Mouse (Mus musculus) heart, embryonic 10.5 days (tissue): Measurements from ENCODE around the gene Tfpt. TPM values are rescaled to one million over a fixed set of nuclear protein-coding genes. Genes with fewer than 3 reads are reported as not detected.

Experiments
- DNase-seq: peaks from one replicate; pipeline ENCODE4 v3.0.0-alpha.2; 2017; ENCODE audit warnings: low spot score
- H3K27ac ChIP-seq: fragments of 300-500 bp; sonication (generic); 2 replicates; pipeline ENCODE4 v1.5.1; 2016; ENCODE audit warnings: mild to moderate bottlenecking
- H3K27me3 ChIP-seq: fragments of 300-500 bp; sonication (generic); 2 replicates; pipeline ENCODE4 v1.6.1; 2016; ENCODE audit warnings: mild to moderate bottlenecking; ENCODE audit not compliant: poor library complexity, insufficient read depth, severe bottlenecking
- H3K36me3 ChIP-seq: fragments of 300-500 bp; sonication (generic); 2 replicates; pipeline ENCODE4 v1.6.1; 2016; ENCODE audit warnings: mild to moderate bottlenecking, moderate library complexity
- H3K4me1 ChIP-seq: fragments of 300-500 bp; sonication (generic); 2 replicates; pipeline ENCODE4 v1.6.1; 2016; ENCODE audit warnings: mild to moderate bottlenecking
- H3K4me3 ChIP-seq: fragments of 300-500 bp; sonication (generic); 2 replicates; pipeline ENCODE4 v1.5.1; 2016; ENCODE audit warnings: mild to moderate bottlenecking, moderate library complexity
- H3K9me3 ChIP-seq: fragments of 300-500 bp; sonication (generic); 2 replicates; pipeline ENCODE4 v1.6.1; 2016; ENCODE audit warnings: mild to moderate bottlenecking, moderate library complexity
- WGBS: fragments of 180-500 bp; shearing (Covaris S2); methylation state at CpG from one replicate; pipeline ENCODE4 v1.1.7; 2016; 5-methylcytosine and 5-hydroxymethylcytosine counted together
- polyA plus RNA-seq: library from polyadenylated mRNA; unstranded; fragments of >200 nt; fragmentation: Nextera tagmentation; extraction: Ambion mirVana; gene quantifications from 2 replicates; pipeline ENCODE4 v1.2.1, GENCODE M21; 2016

The Tfpt gene
- polyA plus RNA-seq, 1 experiment from 2014 or later, result 34.5 TPM

GRCm38 (mm10) chr7:3646188-3646587 is 16.5 kb upstream of the Tfpt start:
- H3K4me1 ChIP-seq, result peaks cover 29% of the 10 kb centered on the region
- peak overlapping the region; percentile 98 for H3K4me3 ChIP-seq
- no peaks in the 10 kb centered on the region for H3K27me3 ChIP-seq
- no peak for DNase-seq
- WGBS, result 21% methylated on average over 9 of the region's 9 CpGs
- H3K9me3 ChIP-seq, result no peaks in the 10 kb centered on the region
- H3K36me3 ChIP-seq, result peaks cover 33% of the 10 kb centered on the region
- peak overlapping the region; percentile 98 for H3K27ac ChIP-seq

DNA sequence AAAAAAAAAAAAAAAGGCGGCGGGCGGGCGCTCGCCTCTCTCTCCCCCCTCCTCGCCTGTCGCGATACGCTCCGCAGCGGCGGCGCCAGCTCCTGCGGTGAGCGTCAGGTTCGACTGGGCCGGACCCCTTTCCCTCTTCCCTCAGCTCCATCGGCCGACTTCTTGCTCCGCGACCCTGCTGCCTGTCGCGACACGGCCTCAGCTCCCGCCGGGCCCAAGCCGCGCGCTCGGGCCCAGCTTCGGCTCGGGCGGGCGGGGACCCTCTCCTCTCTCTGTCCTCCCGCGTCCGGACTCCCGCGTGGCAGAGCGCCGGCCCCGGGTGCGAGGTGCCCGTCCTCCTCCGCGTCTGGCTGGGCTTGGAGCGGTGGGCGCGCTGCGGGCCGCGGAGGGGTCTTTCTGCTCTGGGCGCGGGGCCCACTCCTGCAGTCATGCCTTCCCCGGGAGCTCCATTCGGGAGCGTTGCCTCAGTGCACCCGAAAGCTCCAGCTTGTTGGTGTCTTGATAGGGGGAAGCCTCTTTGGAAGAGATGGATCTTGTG is 15.8 kb upstream of the Tfpt start:
- Histone ChIP-seq H3K9me3 (no peaks in the 10 kb centered on the region), H3K27ac (peak overlapping the region; percentile 98), H3K36me3 (peaks cover 33% of the 10 kb centered on the region), H3K4me1 (peaks cover 29% of the 10 kb centered on the region), H3K4me3 (peak overlapping the region; percentile 98), H3K27me3 (no peaks in the 10 kb centered on the region)
- WGBS, result under 1% methylated on average over 45 of the region's 58 CpGs
- DNase-seq, result no peak

- Histone ChIP-seq H3K27me3 (no peaks in the 10 kb centered on the region), H3K36me3 (peaks cover 33% of the 10 kb centered on the region), H3K4me1 (peaks cover 29% of the 10 kb centered on the region), H3K27ac (peak within 1 kb of the TSS; percentile 98), H3K4me3 (peak within 1 kb of the TSS; percentile 98), H3K9me3 (no peaks in the 10 kb centered on the region)
- peak; percentile 100 for DNase-seq
- WGBS, result under 1% methylated on average over 58 of the region's 58 CpGs
Observed at GRCm38 (mm10) chr7:3644672-3645487, 15.2 kb upstream of the Tfpt start, which contains the start of gene Cnot3. TSS of gene Cnot3 (plus strand) at chr7:3645268.

DNA sequence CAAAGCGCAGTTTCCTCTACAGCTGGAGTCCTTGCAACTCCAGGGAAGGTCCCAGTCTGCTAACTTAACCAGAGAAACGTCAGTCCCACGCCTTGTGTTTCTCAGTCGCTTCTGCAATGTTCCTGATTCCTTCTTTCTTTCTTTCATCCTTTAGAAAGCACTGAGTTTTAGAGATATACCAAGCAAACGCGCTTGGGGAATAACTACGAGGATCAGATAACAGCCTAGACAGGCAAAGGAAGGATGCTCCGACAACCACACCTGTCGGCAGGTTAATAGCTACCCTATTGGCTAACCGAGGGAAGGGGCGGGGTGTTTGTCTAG is 14.6 kb upstream of the Tfpt start:
- WGBS, result under 1% methylated on average over 11 of the region's 11 CpGs
- Histone ChIP-seq H3K36me3 (peaks cover 35% of the 10 kb centered on the region), H3K9me3 (no peaks in the 10 kb centered on the region), H3K4me3 (peak overlapping the region; percentile 98), H3K27ac (peak overlapping the region; percentile 98; the same call in 1 of the 2 replicates), H3K4me1 (peaks cover 26% of the 10 kb centered on the region), H3K27me3 (no peaks in the 10 kb centered on the region)
- no peak for DNase-seq

DNA sequence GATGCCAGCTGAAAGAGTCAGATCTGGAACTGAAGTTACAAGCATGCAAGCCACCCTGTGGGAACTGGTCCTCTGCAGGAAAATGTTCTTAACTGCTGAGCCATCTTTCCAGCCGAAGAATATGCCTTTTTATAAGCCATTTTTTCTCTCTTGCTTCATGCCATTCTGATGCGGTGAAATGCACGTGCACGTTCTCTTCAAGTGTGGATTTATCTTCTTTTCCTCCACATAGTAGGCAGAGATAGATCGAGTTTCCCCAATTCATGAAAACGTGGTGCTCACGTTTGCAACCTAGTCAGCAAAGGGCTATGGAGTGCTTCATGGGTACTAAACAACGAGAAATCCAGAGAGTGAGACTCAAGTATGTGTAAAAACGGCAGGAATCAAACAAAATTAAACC is 14.1 kb upstream of the Tfpt start:
- H3K9me3 ChIP-seq, result no peaks in the 10 kb centered on the region
- DNase-seq, result no peak
- WGBS, result 24% methylated on average over 9 of the region's 9 CpGs
- H3K4me1 ChIP-seq, result peaks cover 23% of the 10 kb centered on the region
- peaks cover 36% of the 10 kb centered on the region for H3K36me3 ChIP-seq
- H3K27ac ChIP-seq, result 0 out of 2 replicates have a peak overlapping the region, but pooled peaks have one; percentile 2
- H3K27me3 ChIP-seq, result no peaks in the 10 kb centered on the region
- H3K4me3 ChIP-seq, result peak overlapping the region; percentile 98

GRCm38 (mm10) chr7:3643412-3643811 is 13.7 kb upstream of the Tfpt start:
- WGBS, result 65% methylated on average over 5 of the region's 5 CpGs
- Histone ChIP-seq H3K36me3 (peaks cover 39% of the 10 kb centered on the region), H3K27ac (no peak overlapping the region), H3K9me3 (no peaks in the 10 kb centered on the region), H3K27me3 (no peaks in the 10 kb centered on the region), H3K4me1 (peaks cover 22% of the 10 kb centered on the region), H3K4me3 (no peak overlapping the region)
- DNase-seq, result no peak

DNA sequence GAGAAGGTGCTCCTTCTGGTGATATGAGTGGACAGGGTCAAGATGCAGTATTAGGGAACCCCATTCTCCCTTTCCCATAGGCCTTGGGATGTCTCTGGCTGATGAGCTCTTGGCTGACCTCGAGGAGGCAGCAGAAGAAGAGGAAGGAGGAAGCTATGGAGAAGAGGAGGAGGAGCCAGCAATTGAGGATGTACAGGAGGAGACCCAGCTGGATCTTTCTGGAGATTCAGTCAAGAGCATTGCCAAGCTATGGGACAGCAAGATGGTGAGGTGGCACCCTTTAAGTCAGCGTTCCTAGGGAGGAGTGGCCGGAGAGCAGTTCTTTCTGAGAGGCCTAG is 718 bp upstream of the Tfpt start:
- no peaks in the 10 kb centered on the region for H3K9me3 ChIP-seq
- no peaks in the 10 kb centered on the region for H3K27me3 ChIP-seq
- H3K4me3 ChIP-seq, result peak overlapping the region; percentile 78
- H3K27ac ChIP-seq, result peak overlapping the region; percentile 91
- peaks cover 18% of the 10 kb centered on the region for H3K4me1 ChIP-seq
- H3K36me3 ChIP-seq, result peaks cover 50% of the 10 kb centered on the region
- WGBS, result 47% methylated on average over 3 of the region's 3 CpGs
- DNase-seq, result no peak

DNA sequence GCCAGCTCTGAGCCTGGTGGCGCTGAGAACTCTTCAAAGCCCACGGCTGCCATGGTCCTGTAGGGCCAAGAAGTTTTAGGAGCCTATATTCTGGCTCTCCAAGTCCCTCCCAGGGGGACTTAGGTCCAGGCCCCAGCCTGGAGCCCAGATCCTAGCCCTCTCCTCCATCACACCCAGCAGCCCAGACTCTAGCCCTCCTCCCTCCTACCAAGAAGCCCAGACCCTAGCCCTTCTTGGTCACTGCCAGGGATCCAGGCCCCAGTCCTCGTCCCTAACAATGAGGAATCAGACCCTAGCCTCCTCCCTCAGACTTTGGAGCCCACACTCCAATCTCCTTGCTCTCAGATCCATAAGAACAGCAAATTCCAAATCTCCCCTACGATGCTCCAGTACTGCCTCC is 699 bp downstream of the Tfpt start:
- no peak for DNase-seq
- Histone ChIP-seq H3K9me3 (no peaks in the 10 kb centered on the region), H3K4me3 (peak overlapping the region; percentile 78), H3K4me1 (peaks cover 18% of the 10 kb centered on the region), H3K27ac (peak overlapping the region; percentile 91), H3K27me3 (no peaks in the 10 kb centered on the region), H3K36me3 (peaks cover 47% of the 10 kb centered on the region)
- 28% methylated on average over 4 of the region's 4 CpGs for WGBS

- Histone ChIP-seq H3K27ac (peak within 1 kb of the TSS; percentile 94), H3K27me3 (no peaks in the 10 kb centered on the region), H3K9me3 (no peaks in the 10 kb centered on the region), H3K4me1 (peaks cover 6% of the 10 kb centered on the region; the same call in 1 of the 2 replicates), H3K36me3 (peaks cover 29% of the 10 kb centered on the region), H3K4me3 (peak within 1 kb of the TSS; percentile 87)
- DNase-seq, result peak; percentile 96
- under 1% methylated on average over 32 of the region's 32 CpGs for WGBS
Observed at GRCm38 (mm10) chr7:3617242-3617995, 12.3 kb downstream of the Tfpt start, which contains the start of gene Ndufa3. TSS of gene Ndufa3 (plus strand) at chr7:3617373.

- no peak for DNase-seq
- H3K4me3 ChIP-seq, result peak overlapping the region; percentile 87
- H3K4me1 ChIP-seq, result peaks cover 6% of the 10 kb centered on the region; the same call in 1 of the 2 replicates
- 42% methylated on average over 6 of the region's 6 CpGs for WGBS
- no peaks in the 10 kb centered on the region for H3K9me3 ChIP-seq
- no peak overlapping the region for H3K27ac ChIP-seq
- H3K36me3 ChIP-seq, result peaks cover 24% of the 10 kb centered on the region
- no peaks in the 10 kb centered on the region for H3K27me3 ChIP-seq
Observed at GRCm38 (mm10) chr7:3616389-3617241, 13.1 kb downstream of the Tfpt start.

GRCm38 (mm10) chr7:3616057-3616388 is 13.7 kb downstream of the Tfpt start, which contains the start of gene Oscar:
TSS of gene Oscar (minus strand) at chr7:3616157.
- WGBS, result 76% methylated on average over 4 of the region's 4 CpGs
- H3K4me3 ChIP-seq, result peak within 1 kb of the TSS; percentile 87
- no peak for DNase-seq
- H3K36me3 ChIP-seq, result peaks cover 24% of the 10 kb centered on the region
- peaks cover 6% of the 10 kb centered on the region; the same call in 1 of the 2 replicates for H3K4me1 ChIP-seq
- H3K27me3 ChIP-seq, result no peaks in the 10 kb centered on the region
- H3K9me3 ChIP-seq, result no peaks in the 10 kb centered on the region
- no peak within 1 kb of the TSS for H3K27ac ChIP-seq

DNA sequence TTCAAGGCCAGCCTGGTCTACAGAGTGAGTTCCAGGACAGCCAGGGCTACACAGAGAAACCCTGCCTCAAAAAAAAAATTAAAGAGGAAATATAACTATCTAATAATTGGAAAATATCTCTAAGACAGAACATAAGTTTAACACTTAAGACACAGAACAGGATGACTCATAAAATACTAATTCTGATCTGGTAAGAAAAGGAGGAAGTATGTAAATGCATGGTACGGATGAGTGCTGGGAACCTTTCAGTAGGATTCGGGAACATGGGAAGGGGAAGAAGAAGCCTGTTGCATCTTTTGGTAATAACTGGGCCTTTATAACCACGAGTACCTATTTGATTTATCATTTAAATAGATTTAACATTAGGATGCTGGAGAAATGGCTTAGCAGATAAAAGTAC is 15.7 kb downstream of the Tfpt start:
- Histone ChIP-seq H3K36me3 (peaks cover 5% of the 10 kb centered on the region; the same call in 1 of the 2 replicates), H3K27me3 (no peaks in the 10 kb centered on the region), H3K27ac (no peak overlapping the region), H3K4me1 (peaks cover 6% of the 10 kb centered on the region; the same call in 1 of the 2 replicates), H3K9me3 (no peaks in the 10 kb centered on the region), H3K4me3 (no peak overlapping the region)
- 77% methylated on average over 3 of the region's 3 CpGs for WGBS
- DNase-seq, result no peak
